Mouse (Mus musculus): ENCODE measurements around the gene Msh3. TPM values are rescaled to one million over a fixed set of nuclear protein-coding genes. Genes with fewer than 3 reads are reported as not detected.

Gene Msh3
- polyA plus RNA-seq, 1 experiment = 5.4 TPM

DNA sequence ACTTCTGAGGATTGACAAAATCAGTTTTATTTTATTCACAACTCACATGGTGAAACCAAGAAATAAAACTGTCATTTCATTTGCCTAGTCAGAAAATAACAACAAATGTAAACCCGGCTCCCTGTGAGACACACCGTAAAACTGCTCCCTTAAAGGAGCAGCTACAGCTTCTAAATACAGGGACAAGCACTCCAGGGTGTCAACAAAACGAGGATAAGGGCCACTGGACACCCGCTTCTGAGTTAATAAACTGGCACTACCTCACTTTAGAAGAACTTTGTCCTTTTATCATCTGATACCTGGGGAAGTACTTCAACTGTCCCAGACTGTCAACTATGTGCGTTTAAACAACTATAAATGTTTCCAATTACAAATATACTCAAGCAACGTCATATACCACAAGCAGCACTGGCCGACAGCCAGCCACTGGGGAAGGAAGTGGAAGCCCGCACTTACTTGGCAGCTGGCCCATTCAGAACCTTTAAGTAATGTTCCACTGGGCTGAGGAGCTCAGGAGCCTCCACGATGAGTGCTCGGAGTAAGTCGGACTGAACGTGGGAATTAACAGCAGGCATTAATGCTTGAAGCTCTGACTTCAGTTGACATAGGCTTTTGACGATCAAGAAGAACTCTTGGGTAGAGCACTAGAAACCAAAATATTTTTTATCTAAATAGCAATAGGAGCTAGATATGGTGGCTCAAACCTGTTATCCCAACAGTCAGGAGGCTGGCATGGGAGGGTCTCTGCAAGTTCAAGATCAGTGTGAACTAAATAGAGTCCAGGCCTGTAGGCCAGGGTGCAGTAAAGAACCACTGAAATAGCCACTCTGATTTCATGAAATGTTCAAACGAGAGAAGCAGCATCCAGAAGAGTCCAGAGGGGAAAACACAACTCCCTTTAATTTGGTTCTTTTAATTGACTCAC lies 80.3 kb downstream of the Msh3 start:
- no peaks in the 10 kb centered on the region for H3K27me3 ChIP-seq (ENCODE audit: control insufficient read depth, insufficient read depth, insufficient read length)
- peaks cover 5% of the 10 kb centered on the region for H3K36me3 ChIP-seq (ENCODE audit: control insufficient read depth, insufficient read depth)
- H3ac ChIP-seq (ENCODE audit: control insufficient read depth, insufficient read length, low read depth) = no peak overlapping the region
- H3K79me3 ChIP-seq (ENCODE audit: low read depth) = no peaks in the 10 kb centered on the region
- TF ChIP-seq MYOD1 (IDR thresholded peaks at IDR 0.05; ENCODE audit: control insufficient read depth, insufficient read length, low read depth) = no peak
- no peak for TF ChIP-seq CEBPB (IDR thresholded peaks at IDR 0.05; ENCODE audit: low read depth)
- TF ChIP-seq CTCF (IDR thresholded peaks at IDR 0.05; ENCODE audit: control insufficient read depth, insufficient read depth, insufficient read length) = no peak
- TF ChIP-seq MYOG (IDR thresholded peaks at IDR 0.05; ENCODE audit: control insufficient read depth, extremely low read depth, insufficient read length) = no peak
- no peak for TF ChIP-seq FOSL1 (IDR thresholded peaks at IDR 0.05; ENCODE audit: insufficient read depth, low read length, poor library complexity, severe bottlenecking)
- TF ChIP-seq MAX (IDR thresholded peaks at IDR 0.05) = no peak
- TF ChIP-seq USF1 (IDR thresholded peaks at IDR 0.05; ENCODE audit: low read depth) = no peak
- no peaks in the 10 kb centered on the region for H3K79me2 ChIP-seq (ENCODE audit: control insufficient read depth, insufficient read depth)
- no peak overlapping the region for H3K4me3 ChIP-seq (ENCODE audit: insufficient read depth, poor library complexity, severe bottlenecking)

DNA sequence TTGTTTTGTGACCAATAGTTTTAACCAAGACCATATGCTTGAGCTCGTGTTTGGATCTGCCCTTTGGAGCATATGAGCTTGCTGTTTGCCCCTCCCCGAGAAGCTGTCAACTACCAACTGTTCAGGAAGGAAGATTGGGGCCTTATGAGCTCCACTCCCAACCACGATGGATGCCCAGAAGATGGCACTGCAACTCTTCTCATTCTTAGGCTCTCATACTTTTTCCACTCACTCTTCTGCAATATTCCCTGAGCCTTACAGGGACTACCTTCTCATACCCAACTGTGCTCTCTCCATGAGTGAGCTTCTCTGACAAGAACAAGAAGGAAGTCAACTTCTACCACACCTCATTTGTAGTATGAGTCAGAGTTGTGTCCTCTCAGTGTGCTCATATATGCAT lies 87.7 kb downstream of the Msh3 start:
- TF ChIP-seq FOSL1 (IDR thresholded peaks at IDR 0.05; ENCODE audit: insufficient read depth, low read length, poor library complexity, severe bottlenecking) (no peak), MYOG (IDR thresholded peaks at IDR 0.05; ENCODE audit: control insufficient read depth, extremely low read depth, insufficient read length) (no peak), CTCF (IDR thresholded peaks at IDR 0.05; ENCODE audit: control insufficient read depth, insufficient read depth, insufficient read length) (no peak), CEBPB (IDR thresholded peaks at IDR 0.05; ENCODE audit: low read depth) (no peak), USF1 (IDR thresholded peaks at IDR 0.05; ENCODE audit: low read depth) (no peak), MYOD1 (IDR thresholded peaks at IDR 0.05; ENCODE audit: control insufficient read depth, insufficient read length, low read depth) (no peak), MAX (IDR thresholded peaks at IDR 0.05) (no peak)
- H3K79me2 ChIP-seq (ENCODE audit: control insufficient read depth, insufficient read depth) = no peaks in the 10 kb centered on the region
- H3K4me3 ChIP-seq (ENCODE audit: insufficient read depth, poor library complexity, severe bottlenecking) = no peak overlapping the region
- no peaks in the 10 kb centered on the region for H3K36me3 ChIP-seq (ENCODE audit: control insufficient read depth, insufficient read depth)
- H3K27me3 ChIP-seq (ENCODE audit: control insufficient read depth, insufficient read depth, insufficient read length) = no peaks in the 10 kb centered on the region
- no peaks in the 10 kb centered on the region for H3K79me3 ChIP-seq (ENCODE audit: low read depth)
- no peak overlapping the region for H3ac ChIP-seq (ENCODE audit: control insufficient read depth, insufficient read length, low read depth)

DNA sequence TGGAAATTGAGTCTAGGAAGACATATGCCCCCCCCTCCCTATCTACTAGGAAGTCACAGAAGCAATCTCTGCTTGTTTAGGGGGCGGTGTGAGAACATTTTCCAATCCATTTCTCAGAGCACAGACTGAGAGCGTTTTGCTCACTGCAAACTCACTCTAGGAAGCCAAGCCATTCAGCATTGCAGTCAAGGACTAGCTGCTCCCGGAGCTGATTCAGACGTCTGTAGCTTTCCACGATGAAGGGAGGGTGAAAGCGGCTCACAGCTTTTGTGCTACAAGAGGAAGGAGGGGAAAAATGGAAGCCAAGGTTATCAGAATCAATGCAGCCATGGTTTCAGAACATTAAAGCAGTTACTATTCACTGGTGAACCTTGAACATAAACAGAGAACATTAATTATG lies 91.2 kb downstream of the Msh3 start:
- no peak for TF ChIP-seq CEBPB (IDR thresholded peaks at IDR 0.05; ENCODE audit: low read depth)
- H3K79me3 ChIP-seq (ENCODE audit: low read depth) = no peaks in the 10 kb centered on the region
- no peaks in the 10 kb centered on the region for H3K36me3 ChIP-seq (ENCODE audit: control insufficient read depth, insufficient read depth)
- H3K79me2 ChIP-seq (ENCODE audit: control insufficient read depth, insufficient read depth) = no peaks in the 10 kb centered on the region
- H3K27me3 ChIP-seq (ENCODE audit: control insufficient read depth, insufficient read depth, insufficient read length) = no peaks in the 10 kb centered on the region
- no peak overlapping the region for H3K4me3 ChIP-seq (ENCODE audit: insufficient read depth, poor library complexity, severe bottlenecking)
- H3ac ChIP-seq (ENCODE audit: control insufficient read depth, insufficient read length, low read depth) = no peak overlapping the region

DNA sequence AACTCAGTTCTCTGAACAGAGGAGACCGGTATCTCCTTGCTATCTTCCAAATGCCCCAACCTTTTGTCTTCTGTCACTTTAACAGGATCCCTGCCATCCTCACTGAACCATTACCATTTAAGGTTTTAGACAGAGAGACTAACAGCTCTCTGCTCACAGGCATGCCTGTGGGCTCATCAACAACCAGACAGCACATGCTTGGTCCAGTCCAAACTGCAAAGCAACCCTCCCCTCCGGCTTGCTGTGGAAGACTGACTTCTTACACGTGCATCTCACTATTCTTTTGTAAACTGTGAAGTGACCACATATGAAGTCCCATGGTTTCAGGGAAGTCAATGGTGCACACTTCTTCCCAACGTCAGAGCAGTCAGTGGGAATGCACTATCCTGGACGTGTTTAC lies 93.5 kb downstream of the Msh3 start:
- no peak overlapping the region for H3K4me3 ChIP-seq (ENCODE audit: insufficient read depth, poor library complexity, severe bottlenecking)
- H3ac ChIP-seq (ENCODE audit: control insufficient read depth, insufficient read length, low read depth) = no peak overlapping the region
- no peaks in the 10 kb centered on the region for H3K36me3 ChIP-seq (ENCODE audit: control insufficient read depth, insufficient read depth)
- H3K79me2 ChIP-seq (ENCODE audit: control insufficient read depth, insufficient read depth) = no peaks in the 10 kb centered on the region
- TF ChIP-seq MAX (IDR thresholded peaks at IDR 0.05) = no peak
- TF ChIP-seq USF1 (IDR thresholded peaks at IDR 0.05; ENCODE audit: low read depth) = no peak
- TF ChIP-seq MYOG (IDR thresholded peaks at IDR 0.05; ENCODE audit: control insufficient read depth, extremely low read depth, insufficient read length) = no peak
- no peak for TF ChIP-seq MYOD1 (IDR thresholded peaks at IDR 0.05; ENCODE audit: control insufficient read depth, insufficient read length, low read depth)
- TF ChIP-seq CEBPB (IDR thresholded peaks at IDR 0.05; ENCODE audit: low read depth) = no peak
- no peak for TF ChIP-seq FOSL1 (IDR thresholded peaks at IDR 0.05; ENCODE audit: insufficient read depth, low read length, poor library complexity, severe bottlenecking)
- no peaks in the 10 kb centered on the region for H3K79me3 ChIP-seq (ENCODE audit: low read depth)
- no peaks in the 10 kb centered on the region for H3K27me3 ChIP-seq (ENCODE audit: control insufficient read depth, insufficient read depth, insufficient read length)

DNA sequence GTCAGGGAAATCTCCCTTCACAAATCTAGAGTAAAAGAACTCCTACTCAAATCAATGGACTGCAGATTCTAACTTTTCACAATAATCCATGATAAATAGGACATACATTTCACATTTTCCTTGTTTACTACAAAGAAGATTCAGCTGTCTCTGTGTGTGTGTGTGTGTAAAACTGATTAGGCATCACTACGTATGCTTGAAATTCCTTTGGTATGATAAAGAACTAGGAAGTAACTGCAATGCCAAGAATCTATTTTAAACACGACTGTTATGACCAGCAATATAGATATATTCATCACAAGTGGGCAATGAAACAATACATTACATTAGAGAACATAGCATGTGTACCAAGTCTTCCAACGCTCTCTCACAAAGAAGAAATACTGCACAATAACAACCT lies 99.3 kb downstream of the Msh3 start:
- Histone ChIP-seq H3K79me2 (ENCODE audit: control insufficient read depth, insufficient read depth) (no peaks in the 10 kb centered on the region), H3K27me3 (ENCODE audit: control insufficient read depth, insufficient read depth, insufficient read length) (no peaks in the 10 kb centered on the region), H3K36me3 (ENCODE audit: control insufficient read depth, insufficient read depth) (no peaks in the 10 kb centered on the region), H3K79me3 (ENCODE audit: low read depth) (no peaks in the 10 kb centered on the region), H3K4me3 (ENCODE audit: insufficient read depth, poor library complexity, severe bottlenecking) (no peak overlapping the region), H3ac (ENCODE audit: control insufficient read depth, insufficient read length, low read depth) (no peak overlapping the region)
- TF ChIP-seq MYOG (IDR thresholded peaks at IDR 0.05; ENCODE audit: control insufficient read depth, extremely low read depth, insufficient read length) (no peak), FOSL1 (IDR thresholded peaks at IDR 0.05; ENCODE audit: insufficient read depth, low read length, poor library complexity, severe bottlenecking) (no peak), MYOD1 (IDR thresholded peaks at IDR 0.05; ENCODE audit: control insufficient read depth, insufficient read length, low read depth) (no peak), CTCF (IDR thresholded peaks at IDR 0.05; ENCODE audit: control insufficient read depth, insufficient read depth, insufficient read length) (no peak), MAX (IDR thresholded peaks at IDR 0.05) (no peak), CEBPB (IDR thresholded peaks at IDR 0.05; ENCODE audit: low read depth) (no peak), USF1 (IDR thresholded peaks at IDR 0.05; ENCODE audit: low read depth) (no peak)

DNA sequence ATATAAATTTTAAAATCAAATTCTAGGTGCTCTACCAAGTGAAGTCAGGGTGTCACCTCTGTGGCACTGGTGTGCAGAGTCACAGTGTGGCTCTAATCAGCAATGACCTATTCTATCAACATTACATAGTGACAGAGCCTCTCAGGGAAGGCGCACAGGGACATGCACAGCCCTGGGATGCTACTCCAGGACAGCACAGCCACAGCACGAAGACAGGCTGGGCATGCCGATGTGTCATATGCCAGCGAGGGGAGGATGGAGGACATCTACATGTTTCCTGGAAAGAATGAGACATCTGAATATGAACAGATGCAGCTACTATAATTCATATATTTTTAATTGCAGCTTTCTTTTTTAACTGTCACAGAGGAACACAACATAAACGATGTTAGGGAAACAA lies 101.0 kb downstream of the Msh3 start:
- H3K79me3 ChIP-seq (ENCODE audit: low read depth) = no peaks in the 10 kb centered on the region
- H3K4me3 ChIP-seq (ENCODE audit: insufficient read depth, poor library complexity, severe bottlenecking) = no peak overlapping the region
- no peaks in the 10 kb centered on the region for H3K27me3 ChIP-seq (ENCODE audit: control insufficient read depth, insufficient read depth, insufficient read length)
- H3K36me3 ChIP-seq (ENCODE audit: control insufficient read depth, insufficient read depth) = no peaks in the 10 kb centered on the region
- H3K79me2 ChIP-seq (ENCODE audit: control insufficient read depth, insufficient read depth) = no peaks in the 10 kb centered on the region
- no peak overlapping the region for H3ac ChIP-seq (ENCODE audit: control insufficient read depth, insufficient read length, low read depth)
- TF ChIP-seq MYOG (IDR thresholded peaks at IDR 0.05; ENCODE audit: control insufficient read depth, extremely low read depth, insufficient read length) = no peak
- TF ChIP-seq MYOD1 (IDR thresholded peaks at IDR 0.05; ENCODE audit: control insufficient read depth, insufficient read length, low read depth) = no peak
